Mouse (Mus musculus) hindbrain, embryonic 14.5 days (tissue): Measurements from ENCODE around the gene Ccnt2. TPM values are rescaled to one million over a fixed set of nuclear protein-coding genes. Genes with fewer than 3 reads are reported as not detected.
"Not testable (repeated sequence)": the region's sequence is repeated elsewhere in the genome, so short reads cannot be mapped to it uniquely, and the experiment has no call there.

Source experiments
- ATAC-seq: fragments of 200-750 bp; cut with Nextera tagmentation; 2 replicates; pipeline ENCODE4 v1.8.0; 2017; ENCODE audit warnings: moderate number of reproducible peaks, mild to moderate bottlenecking, moderate TSS enrichment, moderate library complexity; ENCODE audit not compliant: low FRiP score
- DNase-seq: peaks from one replicate; pipeline ENCODE4 v3.0.0-alpha.2; 2015; ENCODE audit warnings: low spot score
- H3K27ac ChIP-seq: fragments of 300-500 bp; sonication (generic); 2 replicates; pipeline ENCODE4 v1.5.1; 2014; ENCODE audit warnings: mild to moderate bottlenecking, moderate library complexity
- H3K27me3 ChIP-seq: fragments of 300-500 bp; sonication (generic); 2 replicates; pipeline ENCODE4 v1.6.1; 2014; ENCODE audit warnings: mild to moderate bottlenecking, low read length, mixed read lengths; ENCODE audit not compliant: control insufficient read depth, insufficient read depth
- H3K36me3 ChIP-seq: fragments of 300-500 bp; sonication (generic); replicated peaks from 2 replicates; pipeline ENCODE4 v1.6.1; 2014; ENCODE audit not compliant: control insufficient read depth, insufficient read depth
- H3K4me1 ChIP-seq: fragments of 300-500 bp; sonication (generic); replicated peaks from 2 replicates; pipeline ENCODE4 v1.6.1; 2014; ENCODE audit warnings: antibody characterized with exemption, low read length, mixed read lengths; ENCODE audit not compliant: control insufficient read depth, insufficient read depth
- H3K4me2 ChIP-seq: fragments of 300-500 bp; sonication (generic); replicated peaks from 2 replicates; pipeline ENCODE4 v1.6.1; 2014; ENCODE audit warnings: mild to moderate bottlenecking, moderate library complexity
- H3K4me3 ChIP-seq: fragments of 300-500 bp; sonication (generic); replicated peaks from 2 replicates; pipeline ENCODE4 v1.5.1; 2014; ENCODE audit warnings: mild to moderate bottlenecking, low read length
- H3K9ac ChIP-seq: fragments of 300-500 bp; sonication (generic); 2 replicates; pipeline ENCODE4 v1.6.1; 2014
- H3K9me3 ChIP-seq: fragments of 300-500 bp; sonication (generic); 2 replicates; pipeline ENCODE4 v1.6.1; 2016; ENCODE audit warnings: low read length; ENCODE audit not compliant: control insufficient read depth
- WGBS: fragments of 180-500 bp; shearing (Covaris S2); extraction: QIAGEN DNeasy Blood & Tissue Kit; methylation state at CpG from one replicate; pipeline ENCODE4 v1.1.7; 2014; 5-methylcytosine and 5-hydroxymethylcytosine counted together
- polyA plus RNA-seq: library from polyadenylated mRNA; unstranded; fragments of >200 nt; fragmentation: Nextera tagmentation; extraction: Ambion mirVana; gene quantifications from 2 replicates; pipeline ENCODE4 v1.2.1, GENCODE M21; 2014

Ccnt2 gene
- polyA plus RNA-seq, 1 experiment from 2014 or later, result 83.4 TPM

DNA sequence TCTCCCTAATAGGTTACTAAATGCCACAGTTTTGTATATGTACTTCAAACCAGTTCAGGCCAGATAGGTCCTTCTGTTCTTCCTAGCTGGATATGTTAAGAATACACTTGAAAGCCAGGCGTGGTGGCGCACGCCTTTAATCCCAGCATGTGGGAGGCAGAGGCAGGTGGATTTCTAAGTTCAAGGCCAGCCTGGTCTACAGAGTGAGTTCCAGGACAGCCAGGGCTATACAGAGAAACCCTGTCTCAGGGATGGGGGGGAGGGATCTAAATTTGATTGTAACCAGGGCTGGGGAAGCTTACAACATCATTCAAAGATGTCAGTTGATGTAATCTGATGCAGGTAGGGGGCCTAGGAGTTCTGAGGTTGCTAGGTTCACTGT lies 16.8 kb upstream of the Ccnt2 start:
- not testable (repeated sequence) for H3K27ac ChIP-seq, H3K36me3 ChIP-seq, H3K9ac ChIP-seq, ATAC-seq, H3K4me3 ChIP-seq, H3K4me2 ChIP-seq, H3K4me1 ChIP-seq, DNase-seq, H3K9me3 ChIP-seq, H3K27me3 ChIP-seq
- 96% methylated on average over 3 of the region's 3 CpGs for WGBS

DNA sequence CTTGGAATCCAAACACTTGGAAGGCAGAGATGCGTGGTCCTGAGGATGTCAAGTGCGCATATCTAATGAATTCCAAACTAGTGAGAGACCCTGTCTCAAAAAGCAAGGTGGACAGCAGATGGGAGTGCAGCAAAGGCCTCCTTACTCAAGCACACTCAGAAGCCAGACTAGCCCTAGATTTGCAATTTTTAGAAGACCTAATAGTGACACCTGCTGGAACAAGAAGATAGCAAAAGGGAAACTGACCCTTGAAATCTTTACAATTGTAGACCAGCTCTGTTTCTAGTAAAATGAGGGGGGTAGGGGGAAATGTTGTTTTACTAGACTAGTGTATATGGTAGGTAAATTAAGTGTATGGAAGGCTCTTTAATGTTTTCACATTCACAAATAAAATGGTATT lies 8.5 kb upstream of the Ccnt2 start:
- Histone ChIP-seq H3K27ac (no peak overlapping the region), H3K9me3 (no peaks in the 10 kb centered on the region), H3K27me3 (no peaks in the 10 kb centered on the region), H3K36me3 (no peaks in the 10 kb centered on the region), H3K4me3 (no peak overlapping the region), H3K4me2 (no peak overlapping the region), H3K4me1 (no peaks in the 10 kb centered on the region), H3K9ac (no peak overlapping the region)
- WGBS, result 50% methylated on average over 2 of the region's 2 CpGs
- no peak for ATAC-seq
- peak; percentile 76 for DNase-seq

DNA sequence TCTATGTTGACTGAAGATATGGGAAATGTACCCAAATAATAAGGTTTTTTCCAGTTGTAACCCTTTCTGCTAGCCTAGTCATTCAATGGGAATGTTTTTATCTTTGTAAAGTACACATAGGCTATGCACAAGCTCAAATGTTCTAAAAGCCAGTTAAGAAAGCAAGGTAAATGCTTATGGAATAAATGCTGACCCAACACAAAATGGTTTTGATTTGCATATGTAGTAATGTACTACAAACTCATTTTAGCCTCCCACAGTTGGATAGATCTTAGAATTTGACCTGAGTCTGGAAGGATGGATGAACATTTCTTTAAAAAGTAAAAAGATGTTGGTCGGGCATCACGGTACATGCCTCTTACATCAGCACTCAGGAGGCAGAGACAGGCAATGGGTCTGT lies 7.2 kb upstream of the Ccnt2 start:
- no peak overlapping the region for H3K4me3 ChIP-seq
- H3K9ac ChIP-seq, result no peak overlapping the region
- H3K4me1 ChIP-seq, result no peaks in the 10 kb centered on the region
- no peak for DNase-seq
- 89% methylated on average over 2 of the region's 2 CpGs for WGBS
- no peaks in the 10 kb centered on the region for H3K36me3 ChIP-seq
- H3K9me3 ChIP-seq, result no peaks in the 10 kb centered on the region
- no peak overlapping the region for H3K4me2 ChIP-seq
- ATAC-seq, result no peak
- no peaks in the 10 kb centered on the region for H3K27me3 ChIP-seq
- no peak overlapping the region for H3K27ac ChIP-seq

DNA sequence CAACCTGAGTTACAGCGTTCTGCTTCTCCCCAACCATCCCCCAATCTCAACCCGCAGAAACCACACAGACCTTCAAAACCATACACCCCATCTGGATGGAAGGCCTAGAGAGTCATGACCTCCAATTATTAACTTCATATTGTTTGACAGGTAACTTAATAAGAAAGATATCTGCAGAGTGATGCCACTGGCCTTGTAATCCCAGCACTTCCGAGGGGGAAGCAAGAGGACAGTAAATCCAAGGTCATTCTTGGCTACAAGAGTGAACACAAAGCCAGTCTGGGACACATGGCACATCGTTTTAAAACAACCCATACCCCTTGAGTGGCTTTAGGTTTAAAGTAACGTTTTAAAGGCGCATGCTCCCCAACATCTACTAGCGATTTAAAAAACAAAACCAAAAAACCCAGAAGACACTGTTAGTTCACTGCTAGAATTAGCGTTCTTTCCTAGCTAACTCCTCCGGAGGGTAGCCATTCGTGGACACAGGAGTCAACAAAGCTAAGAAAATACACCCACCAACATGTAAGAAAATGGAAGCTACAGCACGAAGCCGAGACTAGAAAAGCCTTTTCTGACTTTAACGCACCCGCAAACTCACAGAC lies 664 bp upstream of the Ccnt2 start:
- H3K9ac ChIP-seq, result peak overlapping the region; percentile 60
- ATAC-seq (peak; percentile 52), DNase-seq (no peak)
- 2% methylated on average over 14 of the region's 14 CpGs for WGBS
- H3K4me1 ChIP-seq, result peaks cover 31% of the 10 kb centered on the region
- peak overlapping the region; percentile 77 for H3K27ac ChIP-seq
- no peaks in the 10 kb centered on the region for H3K9me3 ChIP-seq
- peak overlapping the region; percentile 89 for H3K4me2 ChIP-seq
- no peaks in the 10 kb centered on the region for H3K27me3 ChIP-seq
- H3K4me3 ChIP-seq, result peak overlapping the region; percentile 93
- H3K36me3 ChIP-seq, result no peaks in the 10 kb centered on the region

DNA sequence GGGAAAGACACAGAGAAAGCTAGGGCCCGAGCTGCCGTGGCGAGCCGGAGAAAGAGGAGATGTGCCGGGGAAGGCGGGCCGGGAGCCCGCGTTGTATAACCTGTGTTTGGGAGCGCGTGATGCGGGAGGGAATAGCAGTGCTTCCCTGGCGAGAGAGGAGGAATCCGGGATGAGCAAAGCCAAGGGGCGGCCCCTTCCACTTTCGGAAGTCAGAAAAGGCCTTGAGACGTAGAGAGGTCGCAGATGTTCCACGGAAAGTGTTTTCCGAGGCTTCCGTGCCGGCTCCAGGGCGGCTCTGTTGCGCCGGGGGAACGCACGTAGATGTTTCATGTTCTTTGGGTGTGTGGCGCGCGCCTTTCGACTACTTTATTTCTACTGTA lies 527 bp downstream of the Ccnt2 start:
- under 1% methylated on average over 31 of the region's 31 CpGs for WGBS
- H3K4me1 ChIP-seq, result peaks cover 31% of the 10 kb centered on the region
- no peaks in the 10 kb centered on the region for H3K27me3 ChIP-seq
- DNase-seq (peak; percentile 53), ATAC-seq (no peak)
- H3K36me3 ChIP-seq, result peaks cover 6% of the 10 kb centered on the region; the same call in 1 of the 2 replicates
- H3K9me3 ChIP-seq, result no peaks in the 10 kb centered on the region
- peak overlapping the region; percentile 95 for H3K27ac ChIP-seq
- H3K4me2 ChIP-seq, result peak overlapping the region; percentile 71
- peak overlapping the region; percentile 93 for H3K4me3 ChIP-seq
- peak overlapping the region; percentile 93 for H3K9ac ChIP-seq

DNA sequence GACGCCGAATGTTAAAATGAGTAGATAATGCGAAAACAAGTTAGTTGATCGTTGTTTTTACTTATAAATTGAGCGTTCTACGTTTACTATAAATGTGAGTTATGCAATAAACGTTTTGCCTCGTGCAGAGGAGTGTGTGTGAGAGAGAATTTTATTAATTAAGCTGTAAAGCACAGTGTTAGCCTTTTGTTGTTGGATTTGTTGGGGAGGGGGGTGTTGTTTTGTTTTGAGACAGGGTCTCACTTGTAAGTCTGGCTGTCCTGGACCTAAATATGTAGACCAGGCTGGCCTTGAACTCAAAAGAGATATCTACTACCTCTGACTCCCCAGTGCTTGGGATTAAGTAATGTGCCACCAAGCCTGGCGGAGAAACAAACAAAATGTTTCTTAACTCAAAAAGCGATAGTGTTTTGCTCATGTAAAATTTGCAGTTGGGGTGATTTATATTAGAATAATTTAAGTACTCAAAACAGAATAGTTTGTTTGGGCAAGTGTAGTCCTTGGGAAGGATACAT lies 1.3 kb downstream of the Ccnt2 start:
- no peak for DNase-seq
- Histone ChIP-seq H3K27me3 (no peaks in the 10 kb centered on the region), H3K4me2 (peak overlapping the region; percentile 71), H3K36me3 (peaks cover 8% of the 10 kb centered on the region; the same call in 1 of the 2 replicates), H3K9ac (peak overlapping the region; percentile 93), H3K9me3 (no peaks in the 10 kb centered on the region), H3K4me1 (peaks cover 31% of the 10 kb centered on the region), H3K4me3 (peak overlapping the region; percentile 93), H3K27ac (peak overlapping the region; percentile 95)
- ATAC-seq, result no peak
- 13% methylated on average over 10 of the region's 10 CpGs for WGBS

DNA sequence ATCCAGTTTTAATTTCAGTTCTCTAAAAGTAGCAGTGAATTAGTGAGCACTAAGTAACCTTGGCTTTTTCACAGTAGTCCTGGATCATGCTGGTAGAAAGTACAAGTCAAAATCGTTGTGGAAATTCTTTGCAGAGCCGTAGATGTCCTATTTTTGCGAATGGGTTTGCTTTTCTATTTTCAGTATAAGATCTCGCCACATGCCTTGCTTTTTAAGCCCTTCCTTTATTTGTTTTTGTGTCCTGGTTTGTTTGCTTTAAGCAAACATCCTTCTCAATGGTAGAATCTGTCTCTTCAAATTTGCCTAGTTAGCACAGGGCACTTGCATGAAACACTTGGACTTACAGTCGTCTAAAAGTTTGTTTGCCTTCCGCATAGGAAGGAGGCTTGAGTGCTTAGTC lies 2.3 kb downstream of the Ccnt2 start:
- Histone ChIP-seq H3K9me3 (no peaks in the 10 kb centered on the region), H3K4me1 (peaks cover 37% of the 10 kb centered on the region), H3K27ac (no peak overlapping the region), H3K27me3 (no peaks in the 10 kb centered on the region), H3K36me3 (peaks cover 8% of the 10 kb centered on the region; the same call in 1 of the 2 replicates), H3K9ac (no peak overlapping the region), H3K4me2 (peak overlapping the region; percentile 71), H3K4me3 (0 out of 2 replicates have a peak overlapping the region, but pooled peaks have one; percentile 93)
- WGBS, result 78% methylated on average over 6 of the region's 6 CpGs
- ATAC-seq (no peak), DNase-seq (no peak)

DNA sequence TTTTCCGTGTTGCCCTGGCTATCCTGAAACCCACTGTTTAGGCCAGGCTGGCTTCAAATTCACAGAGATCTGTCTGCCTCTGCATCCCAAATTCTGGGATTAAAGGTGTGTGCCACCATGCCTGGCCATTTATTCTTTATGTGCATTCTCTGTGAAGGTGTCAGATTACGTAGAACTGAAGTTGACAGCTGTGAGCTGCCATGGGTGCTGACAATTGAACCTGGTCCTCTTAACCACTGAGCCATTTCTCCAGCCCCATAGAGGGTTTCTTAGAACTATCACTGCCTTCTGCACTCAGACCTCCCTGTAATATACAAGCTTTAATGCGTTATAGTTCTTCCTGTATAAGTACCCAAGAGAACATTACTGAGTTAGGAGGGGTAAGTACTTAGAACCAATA lies 4.6 kb downstream of the Ccnt2 start:
- no peak for DNase-seq
- Histone ChIP-seq H3K9me3 (no peaks in the 10 kb centered on the region), H3K36me3 (peaks cover 8% of the 10 kb centered on the region; the same call in 1 of the 2 replicates), H3K4me3 (no peak overlapping the region), H3K4me2 (no peak overlapping the region), H3K9ac (no peak overlapping the region), H3K4me1 (peaks cover 36% of the 10 kb centered on the region), H3K27ac (no peak overlapping the region), H3K27me3 (no peaks in the 10 kb centered on the region)
- WGBS, result 91% methylated on average over 3 of the region's 3 CpGs
- no peak for ATAC-seq

DNA sequence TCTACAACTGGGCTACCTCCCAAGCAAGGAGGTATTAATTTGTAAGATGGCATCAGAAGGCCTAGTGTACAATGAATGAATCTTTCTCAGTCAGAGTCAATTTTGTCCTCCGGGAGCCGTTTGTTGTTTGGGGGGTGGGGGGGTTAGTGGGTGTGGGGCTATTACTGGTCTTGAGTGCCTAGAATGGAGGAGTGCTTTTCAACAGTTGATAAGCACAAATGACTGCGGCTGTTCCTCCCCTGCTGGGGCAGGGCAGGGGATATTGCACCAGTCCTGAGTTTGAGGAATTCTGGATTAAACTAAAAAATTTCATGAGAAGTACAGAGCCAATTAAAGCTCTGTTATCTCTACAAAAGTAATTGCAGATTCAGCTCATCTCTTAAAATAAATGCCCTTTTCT lies 6.2 kb downstream of the Ccnt2 start:
- Histone ChIP-seq H3K9ac (no peak overlapping the region), H3K4me1 (peaks cover 34% of the 10 kb centered on the region)
- WGBS, result 40% methylated on average over 3 of the region's 3 CpGs

More for the DNA sequence above, 6.2 kb downstream of the Ccnt2 start:
- no peak overlapping the region for H3K4me3 ChIP-seq
- no peak overlapping the region for H3K27ac ChIP-seq
- H3K4me2 ChIP-seq, result no peak overlapping the region
- H3K36me3 ChIP-seq, result peaks cover 8% of the 10 kb centered on the region; the same call in 1 of the 2 replicates
- ATAC-seq (no peak), DNase-seq (no peak)
- no peaks in the 10 kb centered on the region for H3K9me3 ChIP-seq
- H3K27me3 ChIP-seq, result no peaks in the 10 kb centered on the region
